Mouse (Mus musculus) spleen, adult 2 months (tissue): ENCODE data around the gene Nos3.

Source experiments
- CTCF ChIP-seq: fragments of 200-500 bp; IDR thresholded peaks from 2 replicates; pipeline ENCODE4 v1.5.1; 2011; ENCODE audit warnings: mild to moderate bottlenecking, inconsistent platforms; ENCODE audit not compliant: insufficient read depth, insufficient read length, insufficient replicate concordance; ENCODE audit errors: extremely low read depth
- POLR2A ChIP-seq: fragments of 200-500 bp; IDR thresholded peaks from 2 replicates; pipeline ENCODE4 v1.6.1; 2011; ENCODE audit warnings: low read depth, low read length, inconsistent platforms

DNA sequence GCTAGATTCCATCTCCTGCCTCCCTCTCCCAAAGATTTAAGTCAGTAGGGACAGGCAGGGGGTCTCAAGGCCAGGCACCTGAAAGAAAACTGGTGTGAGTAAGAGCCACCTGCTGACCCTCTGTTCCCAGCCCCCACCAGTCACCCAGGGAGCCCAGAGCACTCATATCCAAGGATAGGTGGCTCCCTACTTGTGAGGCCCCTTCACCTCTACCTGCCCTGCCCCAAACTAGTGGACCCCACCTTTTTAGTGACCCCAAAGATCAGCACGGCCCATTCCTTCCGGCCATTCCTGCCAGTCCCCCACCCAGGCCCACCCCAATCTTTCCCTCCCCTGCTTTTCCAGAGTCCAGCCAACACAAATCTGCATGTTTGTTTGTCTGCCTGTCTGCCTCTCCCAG is 1.1 kb upstream of the Nos3 start:
- TF ChIP-seq CTCF = no peak
- no peak for TF ChIP-seq POLR2A
